Mouse (Mus musculus) CD8-positive naive resting alpha-beta T cell, adult 2 months (primary cell): ENCODE data around the gene Vezt.

Experiments
- DNase-seq, 2 experiments: peaks; one replicate each; pipeline ENCODE4 v3.0.0; 2022; ENCODE audit warnings: low read depth in 2 of 2, low spot score in 2 of 2

Gene Vezt

DNA sequence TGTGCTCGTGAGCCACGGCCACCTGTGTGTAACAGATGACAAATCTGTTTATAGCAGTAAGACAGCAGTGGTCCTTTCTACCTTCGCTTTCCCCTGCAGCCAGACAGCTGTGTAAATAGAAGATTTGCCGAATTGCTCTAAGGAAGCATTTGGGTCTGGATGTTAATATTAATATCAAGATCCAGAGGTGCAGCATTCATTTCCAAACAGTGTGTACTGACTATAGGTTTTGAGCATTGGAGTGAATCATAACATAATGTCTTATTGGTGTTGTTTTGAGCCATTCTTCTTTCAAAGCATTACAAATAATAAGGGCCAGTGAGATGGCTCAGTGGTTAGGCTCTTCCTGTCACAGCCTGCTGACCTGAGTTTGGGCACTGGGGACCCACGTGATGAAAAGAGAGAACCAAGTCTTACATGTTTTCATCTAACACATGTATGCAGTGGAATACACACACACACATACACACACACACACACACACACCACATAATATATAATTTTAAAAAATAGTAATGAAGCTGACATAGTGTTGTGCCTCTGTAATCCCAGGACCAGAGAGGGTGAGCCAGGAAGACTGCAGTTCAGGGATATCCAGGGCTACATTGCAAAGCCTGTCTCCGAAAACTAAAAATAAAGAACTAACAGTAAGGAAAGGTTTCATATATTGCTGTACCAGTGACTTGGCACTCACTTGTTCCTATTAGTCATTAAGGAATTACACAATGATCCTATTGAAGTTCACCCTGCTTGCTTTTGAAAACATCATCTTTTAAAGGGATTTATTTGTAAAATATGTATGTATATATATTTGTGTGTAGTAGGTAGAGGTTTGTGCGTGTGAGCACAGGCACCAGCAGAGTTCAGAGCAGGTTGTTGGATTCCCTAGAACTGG, 3.0 kb upstream of the Vezt start:
- no peak for DNase-seq

DNA sequence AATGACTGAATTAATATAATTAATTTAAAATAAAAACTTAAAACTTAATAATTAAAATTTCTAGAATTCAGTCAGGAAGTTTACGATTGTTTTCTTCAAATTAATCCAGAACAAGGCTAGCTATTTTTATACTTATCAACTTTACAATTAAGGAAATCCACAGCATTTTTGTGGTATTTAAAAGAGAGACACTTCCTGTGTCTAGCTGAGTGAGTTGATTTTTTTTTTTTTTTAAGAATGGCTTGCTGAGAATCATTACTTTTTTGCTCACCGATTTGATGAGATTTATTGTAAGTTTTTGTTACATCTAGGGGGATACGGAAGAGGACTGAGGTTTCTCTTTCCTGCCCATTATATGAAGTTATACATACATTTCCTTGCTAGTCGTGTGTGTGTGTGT, 2.0 kb upstream of the Vezt start:
- DNase-seq, result no peak

GRCm38 (mm10) chr10:94037196-94037595, 1.6 kb upstream of the Vezt start:
- DNase-seq, result peak in 1 of 2 experiments; percentile 5

GRCm38 (mm10) chr10:94036375-94036758, 750 bp upstream of the Vezt start:
- no peak for DNase-seq

GRCm38 (mm10) chr10:94034876-94035657, 550 bp downstream of the Vezt start:
- DNase-seq, result peak in 1 of 2 experiments; percentile 3

GRCm38 (mm10) chr10:94031164-94031563, 4.5 kb downstream of the Vezt start:
- no peak for DNase-seq

DNA sequence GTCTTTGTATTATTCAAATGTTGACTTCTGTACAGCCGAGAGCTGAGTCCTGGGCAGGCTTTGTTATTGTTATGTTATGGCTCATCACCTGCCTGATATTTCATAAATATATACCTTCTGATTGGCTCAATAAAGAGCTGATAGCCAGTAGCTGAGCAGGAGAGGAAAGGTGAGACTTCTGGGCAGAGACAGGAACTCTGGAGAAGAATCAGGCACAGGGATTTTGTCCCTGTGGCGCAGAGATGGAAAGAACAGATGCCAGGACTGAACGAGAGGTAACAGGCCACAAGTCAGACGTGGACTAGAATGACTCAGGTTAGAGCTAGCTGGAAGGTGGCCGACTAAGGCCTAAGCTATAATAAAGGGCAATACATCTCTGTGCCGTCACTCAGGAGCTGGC, 7.1 kb downstream of the Vezt start:
- DNase-seq, result no peak

DNA sequence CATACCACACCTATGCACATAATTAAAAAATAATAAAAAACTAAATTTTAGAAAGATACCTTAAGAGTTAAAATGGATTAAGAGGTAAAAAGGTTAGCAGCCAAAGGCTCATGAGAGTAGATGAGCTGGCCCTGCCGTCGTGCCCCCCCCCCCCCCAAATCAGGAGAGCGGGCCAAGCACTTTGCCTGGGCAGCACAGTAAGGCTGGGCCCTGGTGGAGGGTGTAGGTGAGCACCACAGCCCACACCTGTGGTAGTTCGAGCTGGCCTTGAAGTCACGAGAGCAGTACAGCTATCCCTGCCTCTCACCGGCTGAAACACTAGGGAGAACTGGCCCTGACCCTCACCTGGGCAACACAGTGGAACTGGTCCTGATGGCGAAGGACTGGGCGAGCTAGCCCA, 10.5 kb downstream of the Vezt start:
- DNase-seq, result no peak

DNA sequence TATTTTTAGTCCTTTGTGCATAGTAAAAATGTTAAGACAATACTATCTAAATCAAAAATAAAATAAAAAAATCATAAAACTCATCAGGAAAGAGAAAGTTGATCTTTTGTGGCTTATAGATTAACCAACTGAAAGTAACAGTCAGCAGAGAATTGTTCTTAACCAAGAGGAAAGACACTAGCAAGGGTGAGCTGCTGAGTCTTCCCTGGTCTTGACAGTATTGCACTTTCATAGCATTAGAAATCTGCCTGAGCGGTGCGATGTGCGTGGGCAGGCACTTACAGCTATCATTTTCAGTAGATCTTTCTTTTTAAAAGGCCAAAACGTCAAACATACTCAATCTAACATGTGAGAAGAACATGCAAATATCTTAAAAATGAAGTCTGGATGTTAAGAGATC, 14.6 kb downstream of the Vezt start:
- no peak for DNase-seq

- DNase-seq, result no peak
Measured at GRCm38 (mm10) chr10:94020587-94020986, 15.0 kb downstream of the Vezt start.

DNA sequence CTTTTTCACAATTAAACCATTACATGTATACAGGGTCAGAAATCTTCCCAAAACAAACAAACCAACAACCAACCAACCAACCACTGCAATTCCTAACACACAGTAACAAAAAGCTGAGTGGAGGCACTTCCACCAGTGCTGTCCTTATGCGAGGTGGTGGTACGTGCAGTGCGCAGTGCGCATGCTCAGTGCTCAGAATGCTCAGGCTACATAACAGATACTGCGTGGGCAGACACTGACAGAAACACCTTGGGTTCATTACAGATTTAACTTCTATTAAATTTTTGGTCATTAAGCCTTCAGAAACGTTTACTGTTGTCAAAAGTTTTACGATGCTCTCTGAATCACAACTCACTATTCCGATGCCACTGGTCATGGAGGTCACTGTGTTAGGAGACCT, 18.2 kb downstream of the Vezt start:
- DNase-seq, result no peak

GRCm38 (mm10) chr10:94014200-94014599, 21.4 kb downstream of the Vezt start:
- DNase-seq, result no peak

DNA sequence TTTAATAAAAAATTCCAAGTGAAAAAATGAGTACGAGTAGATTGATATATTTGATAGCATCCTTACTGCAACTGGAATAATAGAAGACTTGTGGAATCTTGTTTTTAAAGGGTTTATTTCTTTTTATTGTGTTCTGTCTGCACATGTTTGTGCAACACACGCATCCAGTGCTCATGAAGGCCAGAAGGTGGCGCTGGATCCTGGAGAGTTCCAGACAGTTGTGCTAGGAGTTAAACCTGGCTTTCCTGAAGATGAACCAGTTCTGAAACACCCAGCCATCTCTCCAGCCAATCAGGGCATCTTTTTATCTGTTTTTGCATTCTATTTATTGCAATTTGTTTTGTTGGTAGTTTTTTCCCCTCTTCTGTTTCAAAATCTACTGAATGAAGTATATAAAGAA, 22.4 kb downstream of the Vezt start:
- peak; percentile 10 to 39 for DNase-seq

DNA sequence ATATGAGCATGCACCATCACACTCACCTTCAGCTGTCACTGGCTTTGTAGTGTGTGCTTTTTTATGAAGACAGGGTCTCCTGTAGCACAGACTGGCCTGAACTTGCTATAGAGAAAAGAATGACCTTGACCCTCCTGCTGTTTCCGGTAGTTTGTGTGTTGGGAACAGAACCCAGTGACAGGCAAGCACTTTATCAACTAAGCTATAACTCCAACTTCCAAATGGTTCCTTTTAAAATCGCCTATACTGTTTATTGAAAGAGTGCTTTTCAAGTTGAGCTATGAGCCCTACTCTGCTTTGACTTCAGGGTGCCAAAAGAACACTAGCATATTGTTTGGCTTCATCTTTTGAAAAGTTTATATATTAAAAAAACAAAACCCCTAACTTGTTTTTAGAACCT, 24.6 kb downstream of the Vezt start:
- DNase-seq, result no peak

DNA sequence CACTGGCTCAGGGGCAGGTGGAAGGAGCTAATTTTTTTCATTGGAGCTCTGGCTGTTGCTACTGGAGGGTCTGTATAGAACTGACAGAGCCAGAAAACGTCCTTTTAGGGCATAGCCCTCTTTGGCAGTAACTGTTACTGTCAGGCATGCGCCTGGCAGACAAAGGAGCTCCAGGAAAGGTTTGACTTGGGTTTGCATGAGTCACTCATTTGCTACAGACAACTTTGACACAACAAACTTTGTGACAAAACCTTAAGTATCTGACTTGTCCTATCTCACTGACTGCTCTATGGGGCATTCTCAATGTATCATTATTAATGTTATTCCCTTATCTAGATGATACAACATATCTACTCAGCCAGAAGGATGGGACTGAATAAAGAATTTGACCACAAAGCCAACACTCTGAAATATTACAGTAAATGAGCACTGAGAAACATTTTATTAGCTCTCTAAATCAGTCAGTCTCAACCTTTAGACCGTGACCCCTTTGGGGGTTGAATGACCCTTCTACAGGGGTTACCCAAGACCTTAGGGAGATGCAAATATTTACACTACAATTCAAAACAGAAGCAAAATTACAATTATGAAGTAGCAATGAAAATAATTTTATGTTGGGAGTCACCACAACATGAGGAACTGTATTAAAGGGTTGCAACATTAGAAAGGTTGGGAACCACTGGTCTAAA, 25.5 kb downstream of the Vezt start:
- no peak for DNase-seq

GRCm38 (mm10) chr10:94008356-94008755, 27.3 kb downstream of the Vezt start:
- no peak for DNase-seq

- DNase-seq, result no peak
Measured at GRCm38 (mm10) chr10:94000223-94000622, 35.4 kb downstream of the Vezt start.

DNA sequence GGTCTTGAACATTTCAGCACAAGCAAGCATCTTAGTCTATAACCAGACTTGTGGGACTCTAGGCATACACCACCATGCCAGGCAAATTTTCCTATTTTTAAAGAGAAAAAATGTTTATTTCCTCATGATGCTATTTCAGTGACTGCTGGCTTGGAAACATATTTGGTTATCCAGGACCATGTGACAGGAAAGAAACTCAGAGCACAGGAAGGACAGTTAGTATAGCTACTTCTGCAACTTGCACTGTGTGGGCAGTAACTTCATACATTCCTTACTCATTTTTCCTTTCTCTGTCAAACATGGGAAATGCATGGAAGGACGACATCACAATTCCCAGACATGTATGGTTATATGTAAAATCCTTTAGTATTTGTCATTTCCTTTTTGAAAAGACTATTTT, 36.3 kb downstream of the Vezt start:
- DNase-seq, result no peak

DNA sequence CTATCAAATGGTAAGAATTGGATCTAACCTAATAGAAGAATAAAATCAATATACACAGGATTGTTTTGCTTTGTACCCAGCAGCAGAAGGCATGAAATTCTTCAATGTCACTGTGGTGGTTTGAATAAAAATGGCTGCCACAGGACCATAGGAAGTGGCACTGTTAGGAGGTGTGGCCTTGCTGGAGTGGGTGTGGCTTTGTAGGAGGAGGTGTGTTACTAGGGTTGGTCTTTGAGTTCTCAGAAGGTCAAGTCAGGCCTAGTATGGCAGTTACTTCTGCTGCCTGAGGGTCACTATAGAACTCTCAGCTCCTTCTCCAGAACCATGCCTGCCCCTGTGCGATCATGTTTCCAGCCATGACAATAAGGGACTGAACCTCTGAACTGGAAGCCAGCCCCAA, 40.5 kb downstream of the Vezt start:
- DNase-seq, result no peak

- DNase-seq, result no peak
Measured at GRCm38 (mm10) chr10:93994136-93994535, 41.5 kb downstream of the Vezt start.

DNA sequence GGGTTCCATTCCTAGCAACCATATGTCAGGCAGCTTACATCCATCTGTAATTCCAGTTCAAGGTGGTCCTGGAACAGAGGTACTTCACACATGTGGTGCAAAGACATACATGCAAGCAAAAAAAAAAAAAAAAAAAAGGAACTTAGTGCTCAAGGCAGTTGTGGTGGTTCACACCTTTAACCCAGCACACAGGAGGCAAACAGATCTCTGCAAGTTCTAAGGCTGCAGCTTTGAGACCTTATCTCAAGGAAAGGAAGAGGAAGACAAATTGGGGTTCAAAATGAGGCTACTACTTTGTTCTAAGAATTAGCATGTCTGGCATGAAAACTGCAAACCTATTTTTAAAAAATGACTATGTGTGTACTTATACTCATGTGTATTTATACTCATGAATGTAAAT, 50.3 kb downstream of the Vezt start:
- DNase-seq, result no peak

DNA sequence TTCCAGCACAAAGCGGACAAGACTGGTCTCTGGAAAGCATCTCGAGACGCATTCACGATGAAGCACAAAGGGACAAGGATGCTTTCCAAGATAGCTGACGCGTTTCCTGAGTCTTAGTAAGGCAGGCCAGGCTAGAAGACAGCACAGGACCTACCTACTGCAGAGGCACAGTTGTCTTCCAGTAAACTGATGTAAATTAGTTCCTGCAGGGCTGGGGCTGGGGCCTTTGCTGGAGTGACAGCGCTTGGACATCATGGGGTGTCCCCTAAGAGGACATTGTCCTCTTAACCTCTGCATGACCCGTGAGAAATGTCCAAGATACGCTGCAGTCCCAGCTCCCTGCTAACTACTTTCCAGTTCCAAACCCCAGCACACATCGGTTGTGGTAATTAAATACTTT, 66.3 kb downstream of the Vezt start:
- no peak for DNase-seq
